Mouse (Mus musculus) heart, embryonic 13.5 days (tissue): ENCODE results near the gene Camk1g. TPM values are rescaled to one million over a fixed set of nuclear protein-coding genes. Genes with fewer than 3 reads are reported as not detected.

Source experiments
- ATAC-seq: fragments of 200-750 bp; cut with Nextera tagmentation; 2 replicates; pipeline ENCODE4 v1.8.0; 2017; ENCODE audit warnings: moderate TSS enrichment; ENCODE audit not compliant: insufficient number of reproducible peaks, low FRiP score, low TSS enrichment; ENCODE audit errors: extremely low read depth
- H3K27ac ChIP-seq: fragments of 300-500 bp; sonication (generic); replicated peaks from 2 replicates; pipeline ENCODE4 v1.5.1; 2015; ENCODE audit warnings: moderate library complexity, mild to moderate bottlenecking, inconsistent platforms
- H3K27me3 ChIP-seq: fragments of 300-500 bp; sonication (generic); replicated peaks from 2 replicates; pipeline ENCODE4 v1.6.1; 2015; ENCODE audit warnings: mild to moderate bottlenecking, inconsistent platforms
- H3K36me3 ChIP-seq: fragments of 300-500 bp; sonication (generic); 2 replicates; pipeline ENCODE4 v1.6.1; 2015; ENCODE audit warnings: mild to moderate bottlenecking, inconsistent platforms
- H3K4me1 ChIP-seq: fragments of 300-500 bp; sonication (generic); 2 replicates; pipeline ENCODE4 v1.6.1; 2015; ENCODE audit warnings: inconsistent platforms
- H3K4me2 ChIP-seq: fragments of 300-500 bp; sonication (generic); 2 replicates; pipeline ENCODE4 v1.6.1; 2015; ENCODE audit warnings: inconsistent platforms, mild to moderate bottlenecking, moderate library complexity
- H3K4me3 ChIP-seq: fragments of 300-500 bp; sonication (generic); 2 replicates; pipeline ENCODE4 v1.5.1; 2015; ENCODE audit warnings: moderate library complexity, mild to moderate bottlenecking, inconsistent platforms
- H3K9ac ChIP-seq: fragments of 300-500 bp; sonication (generic); 2 replicates; pipeline ENCODE4 v1.6.1; 2015; ENCODE audit warnings: inconsistent platforms, mild to moderate bottlenecking, moderate library complexity
- H3K9me3 ChIP-seq: fragments of 300-500 bp; sonication (generic); 2 replicates; pipeline ENCODE4 v1.6.1; 2016; ENCODE audit warnings: inconsistent platforms
- WGBS: fragments of 180-500 bp; shearing (Covaris S2); methylation state at CpG from one replicate; pipeline ENCODE4 v1.1.7; 2015; ENCODE audit warnings: mixed read lengths; 5-methylcytosine and 5-hydroxymethylcytosine counted together
- polyA plus RNA-seq: library from polyadenylated mRNA; unstranded; fragments of >200 nt; fragmentation: Nextera tagmentation; extraction: Ambion mirVana; gene quantifications from 2 replicates; pipeline ENCODE4 v1.2.1, GENCODE M21; 2015

Gene Camk1g
- polyA plus RNA-seq, 1 experiment from 2014 or later = 7.5 TPM

DNA sequence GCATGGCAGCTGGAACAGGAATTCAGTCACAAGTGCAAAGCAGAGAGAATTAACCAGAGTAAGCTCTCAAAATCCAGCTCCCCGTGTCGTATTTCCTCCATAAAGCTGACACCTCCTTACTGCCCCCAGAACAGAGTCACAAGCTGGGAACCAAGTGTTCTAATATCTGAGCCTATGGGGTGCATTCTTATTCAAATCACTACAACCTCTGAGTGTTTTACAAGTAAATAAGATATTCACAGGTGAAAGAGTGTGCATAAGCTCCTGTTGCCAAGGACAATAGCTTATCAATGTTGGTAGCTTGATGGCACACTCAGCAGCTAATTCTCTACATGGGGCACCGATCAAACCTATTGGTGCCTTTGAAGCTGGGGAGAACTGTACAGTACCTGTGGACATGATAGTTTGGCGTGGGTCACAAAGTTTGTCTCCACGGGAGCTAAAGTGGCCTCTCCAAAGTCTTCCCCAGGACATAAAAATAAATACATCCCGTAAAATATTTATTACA is 3.9 kb upstream of the Camk1g start:
- H3K4me2 ChIP-seq = no peak overlapping the region
- WGBS = 76% methylated on average over 6 of the region's 6 CpGs
- no peaks in the 10 kb centered on the region for H3K36me3 ChIP-seq
- H3K27me3 ChIP-seq = no peaks in the 10 kb centered on the region
- no peaks in the 10 kb centered on the region for H3K9me3 ChIP-seq
- no peak overlapping the region for H3K27ac ChIP-seq
- peaks cover 25% of the 10 kb centered on the region for H3K4me1 ChIP-seq
- no peak for ATAC-seq
- no peak overlapping the region for H3K4me3 ChIP-seq
- H3K9ac ChIP-seq = no peak overlapping the region

DNA sequence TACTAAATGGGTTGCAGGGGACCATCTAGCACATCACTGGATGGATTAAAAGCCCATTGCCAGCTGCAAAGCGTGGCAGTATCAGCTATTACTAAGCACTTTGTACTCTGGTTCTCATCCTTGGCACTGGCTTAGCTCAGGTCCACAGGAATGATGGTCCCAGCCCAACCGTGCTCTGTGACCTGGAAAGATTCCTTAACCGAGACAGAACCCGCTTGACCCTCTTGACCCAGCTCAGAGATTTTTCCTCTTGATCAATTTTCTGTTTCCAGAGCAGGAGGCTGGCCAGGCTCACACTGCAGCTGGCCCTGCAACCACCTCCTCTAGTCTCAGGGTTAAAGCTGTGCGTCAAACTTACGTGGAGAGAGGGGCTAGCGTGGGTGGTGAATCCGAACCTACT is 1.0 kb downstream of the Camk1g start:
- Histone ChIP-seq H3K27ac (no peak overlapping the region), H3K9me3 (no peaks in the 10 kb centered on the region), H3K4me2 (peak overlapping the region; percentile 73), H3K4me1 (peaks cover 34% of the 10 kb centered on the region), H3K27me3 (no peaks in the 10 kb centered on the region), H3K4me3 (peak overlapping the region; percentile 57), H3K36me3 (no peaks in the 10 kb centered on the region), H3K9ac (peak overlapping the region; percentile 83)
- ATAC-seq = no peak
- WGBS = 50% methylated on average over 8 of the region's 8 CpGs

DNA sequence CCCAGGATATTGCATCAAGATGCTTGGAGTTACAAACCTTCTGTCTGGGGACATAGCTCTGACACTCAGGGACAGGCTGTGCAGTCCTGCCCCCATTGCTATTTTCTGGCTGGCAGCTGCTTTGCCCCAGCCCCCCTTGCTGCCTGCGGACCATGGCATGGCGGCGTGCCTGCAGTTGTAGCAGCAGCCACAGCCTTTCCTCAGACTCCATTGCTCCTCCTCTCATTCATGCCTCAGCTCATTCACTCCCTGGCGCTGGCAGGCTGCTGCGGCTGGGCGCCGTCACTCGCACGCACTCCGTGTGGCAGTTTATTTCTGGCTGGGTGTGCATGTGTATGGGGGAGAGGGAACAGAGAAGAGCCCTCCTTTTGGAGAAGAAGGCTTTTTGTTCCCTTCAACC is 2.0 kb downstream of the Camk1g start:
- 20% methylated on average over 10 of the region's 10 CpGs for WGBS
- peak overlapping the region; percentile 83 for H3K9ac ChIP-seq
- no peaks in the 10 kb centered on the region for H3K9me3 ChIP-seq
- H3K4me2 ChIP-seq = peak overlapping the region; percentile 73
- H3K27me3 ChIP-seq = no peaks in the 10 kb centered on the region
- H3K4me1 ChIP-seq = peaks cover 34% of the 10 kb centered on the region
- peak overlapping the region; percentile 17; the same call in 1 of the 2 replicates for H3K4me3 ChIP-seq
- peak overlapping the region; percentile 72 for H3K27ac ChIP-seq
- 0 out of 2 replicates have a peak, but pooled peaks have one; percentile 6 for ATAC-seq
- H3K36me3 ChIP-seq = no peaks in the 10 kb centered on the region

DNA sequence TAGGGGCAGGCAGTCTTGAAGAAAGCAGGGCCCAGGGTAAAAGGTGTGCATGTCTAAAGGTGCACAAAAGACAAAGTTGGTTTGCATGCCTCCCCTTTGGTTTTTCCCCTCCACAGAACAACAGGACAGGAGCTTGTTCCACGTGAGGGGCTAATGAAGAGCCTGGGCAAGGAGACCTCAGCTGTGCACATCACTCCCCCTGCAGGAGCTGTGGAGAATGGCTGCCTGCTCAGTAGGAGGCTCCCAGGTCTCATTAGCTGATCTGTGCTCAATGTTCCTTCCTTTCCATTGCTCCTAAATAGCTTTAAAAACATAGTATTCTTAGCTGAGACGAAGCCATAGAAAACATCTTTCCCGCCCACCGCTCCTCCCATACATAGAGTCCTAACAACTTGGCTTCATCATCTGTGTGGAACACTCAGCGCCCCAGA is 6.3 kb downstream of the Camk1g start:
- Histone ChIP-seq H3K36me3 (peaks cover 8% of the 10 kb centered on the region), H3K27me3 (no peaks in the 10 kb centered on the region), H3K9ac (no peak overlapping the region), H3K4me1 (peaks cover 25% of the 10 kb centered on the region), H3K4me2 (no peak overlapping the region), H3K4me3 (no peak overlapping the region), H3K27ac (no peak overlapping the region), H3K9me3 (no peaks in the 10 kb centered on the region)
- ATAC-seq = no peak
- 63% methylated on average over 5 of the region's 5 CpGs for WGBS

DNA sequence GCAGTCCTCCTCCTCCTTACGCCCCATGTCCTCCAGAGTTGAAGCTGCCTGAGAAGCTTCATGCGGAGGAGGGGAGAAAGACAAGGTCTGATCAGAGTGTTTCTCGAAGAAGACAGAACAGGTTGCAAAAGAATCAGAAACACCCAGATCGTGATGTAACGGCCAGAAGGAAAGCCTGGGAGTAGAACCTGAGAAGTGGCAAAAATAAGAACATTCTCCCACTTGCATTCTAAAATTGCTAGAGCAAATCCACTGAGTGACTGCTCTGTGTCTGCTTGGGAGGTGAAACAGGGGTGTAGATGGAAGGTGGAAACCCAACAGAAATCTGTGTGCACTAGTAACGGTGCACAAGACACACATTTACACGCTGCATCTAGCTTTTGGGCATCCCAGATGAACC is 8.0 kb downstream of the Camk1g start:
- peaks cover 10% of the 10 kb centered on the region for H3K4me1 ChIP-seq
- H3K36me3 ChIP-seq = peaks cover 12% of the 10 kb centered on the region
- H3K9me3 ChIP-seq = no peaks in the 10 kb centered on the region
- no peaks in the 10 kb centered on the region for H3K27me3 ChIP-seq
- WGBS = 78% methylated on average over 7 of the region's 7 CpGs
- H3K4me3 ChIP-seq = no peak overlapping the region
- H3K9ac ChIP-seq = no peak overlapping the region
- no peak for ATAC-seq
- no peak overlapping the region for H3K4me2 ChIP-seq
- H3K27ac ChIP-seq = no peak overlapping the region

DNA sequence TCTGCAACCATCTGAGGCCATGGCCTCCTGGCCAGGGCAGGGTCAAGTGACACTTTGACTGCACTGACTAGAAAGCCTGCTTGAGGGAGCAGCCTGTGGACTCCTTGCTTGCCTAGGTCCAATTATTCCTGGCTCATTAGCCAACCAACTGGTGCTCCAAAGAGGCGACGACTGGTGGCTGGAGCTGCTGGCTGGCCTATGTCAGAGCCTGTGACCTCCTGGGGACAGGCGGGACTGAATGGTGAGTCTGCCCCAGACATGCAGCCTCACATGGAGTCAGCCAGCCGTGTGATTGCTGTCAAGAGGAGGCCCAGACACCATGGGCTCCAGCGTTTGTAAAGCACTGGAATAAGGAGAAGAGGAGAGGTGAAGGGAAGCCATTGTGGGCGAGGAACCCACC is 8.9 kb downstream of the Camk1g start:
- H3K27me3 ChIP-seq = no peaks in the 10 kb centered on the region
- 0 out of 2 replicates have a peak overlapping the region, but pooled peaks have one; percentile 2 for H3K9ac ChIP-seq
- H3K4me2 ChIP-seq = no peak overlapping the region
- no peaks in the 10 kb centered on the region for H3K9me3 ChIP-seq
- H3K36me3 ChIP-seq = peaks cover 15% of the 10 kb centered on the region
- WGBS = 50% methylated on average over 6 of the region's 6 CpGs
- no peak for ATAC-seq
- no peak overlapping the region for H3K4me3 ChIP-seq
- peaks cover 10% of the 10 kb centered on the region for H3K4me1 ChIP-seq
- H3K27ac ChIP-seq = no peak overlapping the region

DNA sequence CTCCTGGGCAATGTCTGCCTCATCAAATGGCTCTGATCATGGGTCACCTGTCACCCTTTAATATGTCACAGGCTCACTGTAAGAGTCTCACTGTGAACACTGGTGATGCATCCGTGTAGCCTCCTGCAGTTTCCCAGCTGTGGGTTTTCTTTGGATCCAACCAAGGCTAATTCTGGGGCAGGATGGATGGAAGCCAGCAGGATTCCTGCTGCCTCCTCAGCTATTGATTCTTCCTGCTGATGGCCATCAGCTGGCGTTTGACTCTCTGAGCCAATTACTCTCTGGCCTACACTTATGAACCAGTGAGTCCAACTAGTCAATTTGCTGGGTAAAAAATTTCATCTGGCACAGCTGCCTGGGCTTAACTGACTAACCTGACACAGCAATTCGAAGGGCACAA is 10.9 kb downstream of the Camk1g start:
- Histone ChIP-seq H3K9me3 (no peaks in the 10 kb centered on the region), H3K4me2 (no peak overlapping the region), H3K4me3 (no peak overlapping the region), H3K9ac (no peak overlapping the region), H3K36me3 (peaks cover 24% of the 10 kb centered on the region), H3K27ac (no peak overlapping the region), H3K27me3 (no peaks in the 10 kb centered on the region), H3K4me1 (peaks cover 10% of the 10 kb centered on the region)
- WGBS = 64% methylated on average over 3 of the region's 3 CpGs
- no peak for ATAC-seq

DNA sequence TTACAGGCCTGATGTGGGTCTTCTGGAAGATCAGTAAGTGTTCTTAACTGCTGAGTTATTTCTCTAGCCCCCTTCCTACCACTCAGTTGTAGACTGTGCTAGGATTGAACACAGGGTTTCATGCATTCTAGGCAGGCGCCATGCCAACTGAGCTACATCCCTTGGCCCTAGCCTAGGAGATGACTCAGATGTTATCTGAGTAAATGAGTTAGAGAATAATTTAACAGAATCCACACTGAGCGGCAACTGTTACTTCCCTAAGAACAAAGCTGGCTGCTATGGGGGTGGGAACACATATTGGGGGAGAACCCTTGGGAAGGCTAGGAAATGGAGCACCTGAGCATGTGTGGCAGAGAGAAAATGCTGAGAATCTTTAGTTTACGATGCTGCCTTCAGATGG is 18.5 kb downstream of the Camk1g start:
- peaks cover 4% of the 10 kb centered on the region for H3K4me1 ChIP-seq
- H3K4me3 ChIP-seq = no peak overlapping the region
- WGBS = 80% methylated on average over 3 of the region's 3 CpGs
- no peak overlapping the region for H3K9ac ChIP-seq
- H3K27me3 ChIP-seq = no peaks in the 10 kb centered on the region
- ATAC-seq = no peak
- no peak overlapping the region for H3K4me2 ChIP-seq
- peaks cover 47% of the 10 kb centered on the region for H3K36me3 ChIP-seq
- no peak overlapping the region for H3K27ac ChIP-seq
- H3K9me3 ChIP-seq = no peaks in the 10 kb centered on the region

DNA sequence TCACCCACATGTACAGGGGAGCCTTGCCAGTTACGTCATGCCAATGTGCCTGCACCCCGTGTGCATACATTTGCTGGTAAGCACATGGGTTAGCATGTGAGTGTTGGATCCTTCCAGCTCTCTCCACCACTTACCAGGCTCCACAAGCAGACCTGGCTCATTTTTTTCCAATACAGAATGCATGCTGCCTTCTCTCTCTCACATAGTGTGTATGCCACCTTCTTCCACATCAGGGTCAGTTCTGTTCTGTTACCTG is 19.6 kb downstream of the Camk1g start:
- 96% methylated on average over 2 of the region's 2 CpGs for WGBS
- H3K27me3 ChIP-seq = no peaks in the 10 kb centered on the region
- no peak overlapping the region for H3K27ac ChIP-seq
- H3K9me3 ChIP-seq = no peaks in the 10 kb centered on the region
- peaks cover 4% of the 10 kb centered on the region for H3K4me1 ChIP-seq
- H3K36me3 ChIP-seq = peaks cover 41% of the 10 kb centered on the region
- ATAC-seq = no peak
- H3K4me3 ChIP-seq = no peak overlapping the region
- no peak overlapping the region for H3K9ac ChIP-seq
- no peak overlapping the region for H3K4me2 ChIP-seq

DNA sequence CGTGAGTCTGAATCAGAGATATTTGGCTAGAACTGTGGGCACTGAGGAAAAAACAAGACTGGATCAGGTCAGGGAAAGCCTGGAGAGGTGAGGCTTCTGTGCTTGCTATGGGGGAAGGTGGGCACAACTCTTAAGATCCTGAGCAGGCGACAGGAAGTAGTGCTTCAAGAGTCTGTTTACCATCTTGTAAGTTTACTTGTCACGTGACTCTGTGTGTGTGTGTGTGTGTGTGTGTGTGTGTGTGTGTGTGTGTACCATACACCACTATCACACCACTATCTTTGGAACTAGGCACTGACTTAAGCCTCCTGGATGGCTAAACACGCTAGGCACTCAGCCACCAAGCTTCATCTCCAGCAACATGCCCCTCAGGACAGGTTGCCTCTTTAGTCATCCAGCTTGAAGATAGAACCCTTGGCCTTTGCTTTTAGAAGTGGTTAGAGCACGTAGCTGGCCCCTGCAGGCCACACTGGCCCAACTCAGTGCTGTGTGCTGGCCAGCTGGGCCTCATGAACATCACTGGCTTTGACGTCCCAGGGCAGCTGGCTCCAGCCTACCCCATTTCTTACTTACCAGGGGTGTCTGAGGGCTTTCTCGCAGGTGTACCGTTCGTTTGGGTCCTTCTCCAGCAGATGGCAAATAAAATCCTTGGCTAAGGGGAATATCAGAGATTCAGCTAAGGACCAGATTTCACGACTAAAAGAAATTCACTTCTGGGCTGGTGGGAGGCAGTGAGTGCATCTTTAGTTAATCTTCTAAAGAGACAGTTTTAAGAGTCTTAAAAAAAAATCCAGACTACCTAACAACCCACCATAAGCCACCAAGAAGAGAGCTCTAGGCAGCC is 20.2 kb downstream of the Camk1g start:
- no peak overlapping the region for H3K9ac ChIP-seq
- no peaks in the 10 kb centered on the region for H3K9me3 ChIP-seq
- H3K4me1 ChIP-seq = peaks cover 4% of the 10 kb centered on the region
- H3K36me3 ChIP-seq = peaks cover 38% of the 10 kb centered on the region
- ATAC-seq = no peak
- 79% methylated on average over 10 of the region's 10 CpGs for whole genome bisulfite sequencing
- H3K4me2 ChIP-seq = no peak overlapping the region
- no peak overlapping the region for H3K27ac ChIP-seq
- H3K27me3 ChIP-seq = no peaks in the 10 kb centered on the region
- no peak overlapping the region for H3K4me3 ChIP-seq

DNA sequence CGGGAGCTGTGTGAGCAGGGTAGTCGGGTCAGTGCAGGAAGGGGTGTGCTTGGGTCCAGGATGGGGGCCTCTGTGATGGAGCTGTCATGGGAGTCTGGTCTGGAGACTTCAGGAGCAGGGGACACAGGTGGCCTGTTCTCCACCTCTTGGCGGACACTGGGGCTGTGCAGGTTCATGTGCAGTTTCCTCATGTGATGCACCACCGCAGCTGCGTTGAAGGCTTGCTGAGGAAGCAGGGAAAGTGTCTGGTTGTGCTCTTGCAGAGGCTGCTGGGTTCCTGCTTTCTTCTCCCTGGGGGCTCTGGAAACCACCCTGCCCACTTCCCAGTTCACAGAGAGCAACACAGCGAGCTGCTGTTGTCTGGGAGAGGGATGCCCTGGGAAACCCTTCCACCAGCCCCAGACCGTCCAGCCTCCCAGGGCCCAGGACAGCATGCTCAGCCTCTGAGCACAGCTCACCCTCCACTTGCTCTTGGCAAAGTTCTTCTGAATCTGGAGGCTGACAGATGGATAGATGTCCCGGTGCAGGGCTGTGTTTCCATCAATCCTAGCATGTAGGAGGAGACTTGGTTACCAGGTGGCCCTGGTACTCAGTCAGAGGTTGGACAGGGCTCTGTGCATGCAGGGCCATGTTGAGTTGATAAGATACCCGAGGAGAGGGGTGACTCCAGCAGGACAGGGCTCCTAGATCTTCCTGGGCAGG is 21.7 kb downstream of the Camk1g start:
- Histone ChIP-seq H3K36me3 (peaks cover 35% of the 10 kb centered on the region), H3K9me3 (no peaks in the 10 kb centered on the region), H3K4me3 (no peak overlapping the region), H3K4me1 (peaks cover 4% of the 10 kb centered on the region), H3K9ac (no peak overlapping the region), H3K27me3 (no peaks in the 10 kb centered on the region), H3K4me2 (no peak overlapping the region), H3K27ac (no peak overlapping the region)
- WGBS = 73% methylated on average over 9 of the region's 9 CpGs
- ATAC-seq = no peak
